Mouse (Mus musculus) megakaryocyte-erythroid progenitor cell, adult 5-6 weeks (primary cell): ENCODE measurements around the gene Adamts4. TPM values are rescaled to one million over a fixed set of nuclear protein-coding genes. Genes with fewer than 3 reads are reported as not detected.

Source experiments
- ATAC-seq: replicated peaks from 2 replicates; pipeline ENCODE4 v1.8.0; 2016; ENCODE audit warnings: mild to moderate bottlenecking, inconsistent platforms; ENCODE audit not compliant: severe bottlenecking, poor library complexity, low FRiP score, low TSS enrichment
- total RNA-seq, 2 experiments: library from RNA; stranded (forward) in 1 of 2; stranded (reverse) in 1 of 2; fragments of 200-1000, 215-1000 nt in 1 of 2; fragments of >200 nt in 1 of 2; fragmentation: Nextera tagmentation in 1 of 2; gene quantifications; 2 replicates each; pipeline ENCODE4 v1.2.3; 2014 to 2017

Adamts4 gene
- total RNA-seq (2014; fragmentation: Nextera tagmentation) (0.11 TPM in 1 of 2 replicates, not detected in the other), total RNA-seq (2017) (not detected in 2 replicates)

- no peak for ATAC-seq
Observed at GRCm38 (mm10) chr1:171249913-171250600, at the start of gene Adamts4. Gene Adamts4 (plus strand): TSS chr1:171250421.

DNA sequence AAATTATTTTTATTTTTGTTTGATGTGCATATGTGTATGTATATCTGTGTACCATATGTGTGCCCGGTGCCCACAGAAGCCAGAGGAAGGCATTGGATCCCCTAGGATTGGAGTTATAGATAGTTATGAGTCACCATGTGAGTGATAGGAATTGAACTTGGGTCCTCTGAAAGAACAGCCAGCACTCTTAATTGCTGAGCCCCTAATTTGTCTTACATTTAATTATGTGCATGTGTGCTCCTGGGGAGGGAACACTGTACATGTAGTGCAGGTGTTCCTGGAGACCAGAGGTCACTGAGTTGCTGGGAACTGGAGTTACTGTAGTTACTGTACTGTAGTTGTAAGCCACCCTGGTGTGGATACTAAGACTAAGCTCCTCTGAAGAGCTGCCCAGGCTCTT is 49.5 kb upstream of the Adamts4 start:
- ATAC-seq, result no peak

- ATAC-seq, result no peak
Observed at GRCm38 (mm10) chr1:171203471-171204248, 46.6 kb upstream of the Adamts4 start.

- ATAC-seq, result no peak
Observed at GRCm38 (mm10) chr1:171204249-171204644, 46.0 kb upstream of the Adamts4 start.

DNA sequence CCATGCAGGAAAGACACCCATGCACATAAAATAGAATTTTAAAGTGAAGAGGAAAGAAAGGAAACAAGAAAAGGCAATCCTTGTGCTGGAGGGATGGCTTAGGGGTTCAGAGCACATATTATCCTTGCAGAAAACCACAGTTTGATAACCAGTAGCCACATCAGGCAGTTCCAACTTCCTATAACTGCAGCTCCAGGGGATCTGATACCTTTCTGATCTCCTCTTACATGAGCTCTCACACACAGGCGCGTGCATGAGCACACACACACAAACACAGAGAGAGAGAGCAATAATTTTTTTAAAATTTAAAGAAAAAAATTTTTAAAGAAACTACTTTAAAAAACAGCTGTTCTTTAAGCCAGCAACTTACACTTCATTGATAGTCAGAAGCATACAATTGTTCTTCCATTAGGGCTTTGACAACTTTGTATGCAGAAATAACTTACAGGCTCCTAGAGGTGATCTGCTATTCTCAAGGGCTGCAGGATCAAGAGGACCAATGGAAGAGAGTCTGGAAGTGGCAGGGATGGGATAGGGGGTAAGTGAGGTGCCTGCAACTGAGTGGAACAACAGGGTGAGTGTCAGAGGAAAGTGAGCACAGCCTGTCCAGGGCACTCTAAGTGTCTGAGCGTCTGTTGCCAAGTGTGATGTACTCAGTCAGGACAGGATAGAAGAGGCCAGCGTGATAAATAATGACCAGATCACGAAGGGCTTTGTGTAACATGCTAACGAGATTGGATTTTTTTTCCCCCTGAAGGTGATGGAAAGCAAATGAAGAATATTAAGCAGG is 44.3 kb upstream of the Adamts4 start:
- no peak for ATAC-seq

DNA sequence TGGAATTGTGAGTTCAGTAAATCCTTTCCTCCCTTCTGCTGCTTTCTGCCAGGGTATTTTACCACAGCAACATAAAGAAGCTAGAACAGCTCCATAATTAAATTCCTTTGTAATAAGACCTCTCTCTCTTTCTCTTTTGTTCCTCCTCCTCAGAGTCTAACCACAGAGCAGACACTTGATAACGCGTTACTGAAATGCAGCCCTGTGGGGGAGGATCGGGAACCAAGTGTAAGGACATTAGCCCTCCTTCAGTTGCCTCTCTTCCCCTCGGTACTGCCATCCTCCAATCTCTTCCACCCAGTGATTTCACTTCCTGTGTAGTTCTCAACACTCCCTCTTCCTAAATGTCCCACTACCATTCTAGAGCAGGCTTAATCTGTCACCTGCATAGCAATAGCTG is 40.8 kb upstream of the Adamts4 start:
- peak; percentile 56; the same call in 1 of the 2 replicates for ATAC-seq

- no peak for ATAC-seq
Observed at GRCm38 (mm10) chr1:171212854-171213253, 37.4 kb upstream of the Adamts4 start.

DNA sequence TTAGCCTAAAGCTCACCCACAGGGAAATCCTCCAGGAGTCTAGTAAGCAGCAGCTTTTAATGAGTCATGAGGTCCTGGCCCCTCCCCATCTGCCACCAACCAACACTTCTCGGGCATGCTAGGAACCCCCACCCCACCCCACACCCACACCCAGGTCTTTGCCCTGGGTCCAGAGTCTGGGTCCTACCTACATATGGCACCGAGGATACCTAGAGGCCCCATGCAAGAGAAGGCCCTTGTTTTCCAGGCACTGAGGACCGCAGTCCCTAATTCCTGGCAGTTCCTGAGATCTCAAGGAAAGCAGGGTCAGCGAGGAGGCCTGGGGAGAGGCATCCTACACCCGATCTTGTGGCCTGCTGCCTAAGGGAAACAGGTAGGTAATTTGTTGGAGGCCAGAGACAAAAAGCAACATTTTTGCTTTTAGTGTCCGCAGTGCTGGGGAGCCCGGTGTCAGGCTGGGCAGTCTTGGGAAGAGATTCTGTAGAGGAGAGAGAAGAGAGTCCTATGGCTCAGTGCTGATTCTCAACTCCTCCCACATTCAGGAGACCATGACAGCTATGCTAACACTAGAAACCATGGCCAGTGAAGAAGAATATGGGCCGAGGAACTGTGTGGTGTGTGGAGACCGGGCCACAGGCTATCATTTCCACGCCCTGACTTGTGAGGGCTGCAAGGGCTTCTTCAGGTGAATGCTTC is 36.3 kb upstream of the Adamts4 start, which contains the start of gene Nr1i3:
Gene Nr1i3 (plus strand): TSS at position 170 of the 696 bp plus-strand sequence.
- no peak for ATAC-seq

GRCm38 (mm10) chr1:171216241-171216955 is 33.8 kb upstream of the Adamts4 start:
- ATAC-seq, result no peak

DNA sequence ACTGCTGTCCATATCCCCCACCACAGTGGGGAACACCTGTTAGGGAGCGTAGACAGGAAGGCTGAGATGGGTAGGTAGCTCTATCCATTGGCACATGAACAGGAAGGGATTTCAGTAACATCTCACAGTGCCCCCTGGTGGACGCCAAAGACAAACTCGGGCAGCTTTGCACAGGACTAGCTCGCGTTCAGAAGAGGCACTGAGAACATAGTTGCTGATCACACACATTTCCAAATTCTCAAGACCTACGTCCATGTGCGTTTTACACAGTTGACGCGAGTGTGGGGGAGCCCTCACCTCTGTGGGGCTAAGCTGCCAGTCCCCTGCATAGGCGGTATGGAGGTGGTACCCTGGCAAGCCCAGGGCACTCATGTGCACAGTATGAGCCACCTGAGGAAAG is 29.4 kb upstream of the Adamts4 start:
- peak; percentile 56 for ATAC-seq

- no peak for ATAC-seq
Observed at GRCm38 (mm10) chr1:171221281-171222193, 28.7 kb upstream of the Adamts4 start.

- ATAC-seq, result peak; percentile 95
Observed at GRCm38 (mm10) chr1:171222238-171223155, 27.7 kb upstream of the Adamts4 start, which contains the start of gene Tomm40l. Gene Tomm40l (minus strand): TSS chr1:171222514.

DNA sequence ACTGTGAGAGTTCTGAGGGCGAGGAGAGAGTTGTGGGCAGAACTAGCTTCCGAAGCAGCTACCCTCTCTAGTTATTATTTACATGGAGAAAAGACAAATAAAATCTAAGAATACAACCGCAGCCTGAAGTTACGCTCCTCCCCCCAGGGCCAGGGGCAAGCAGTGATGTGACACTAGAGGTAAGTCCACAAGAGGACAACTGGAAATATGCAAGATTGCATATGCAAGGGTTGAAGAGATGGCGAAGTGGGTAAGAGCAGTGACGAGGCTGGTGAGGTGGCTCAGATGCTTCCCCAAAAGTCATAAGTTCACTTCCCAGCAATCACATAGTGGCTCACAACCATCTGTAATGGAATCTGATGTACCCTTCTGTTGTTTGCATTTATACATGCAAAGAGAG is 27.1 kb upstream of the Adamts4 start:
- ATAC-seq, result no peak

- no peak for ATAC-seq
Observed at GRCm38 (mm10) chr1:171223796-171224195, 26.4 kb upstream of the Adamts4 start.

GRCm38 (mm10) chr1:171224857-171225256 is 25.4 kb upstream of the Adamts4 start, which contains the start of gene Apoa2:
Gene Apoa2 (plus strand): TSS chr1:171225054.
- no peak for ATAC-seq

DNA sequence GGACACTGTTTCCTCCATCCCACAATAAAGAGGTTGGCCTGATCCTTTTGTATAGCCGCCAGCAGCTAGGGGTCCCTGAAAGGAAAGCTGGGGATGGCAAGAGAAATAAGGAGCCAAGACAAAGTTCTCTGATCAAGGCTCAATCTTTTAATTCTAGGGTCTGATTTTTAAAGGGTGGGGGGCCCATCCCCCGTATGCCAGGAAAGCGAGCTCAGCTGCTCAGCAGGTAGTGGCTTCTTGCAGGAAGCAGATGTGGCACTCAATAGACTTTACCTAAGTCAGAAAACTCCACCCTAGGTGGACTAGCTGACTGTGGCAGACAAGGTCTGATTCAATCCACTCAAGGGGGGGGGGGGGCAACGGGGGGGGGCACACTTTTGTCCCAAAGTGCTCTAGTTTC is 23.4 kb upstream of the Adamts4 start:
- ATAC-seq, result no peak

GRCm38 (mm10) chr1:171227879-171228278 is 22.3 kb upstream of the Adamts4 start:
- ATAC-seq, result no peak
